ENCODE assay signal across 7 mouse cellular contexts in the genomic region with DNA sequence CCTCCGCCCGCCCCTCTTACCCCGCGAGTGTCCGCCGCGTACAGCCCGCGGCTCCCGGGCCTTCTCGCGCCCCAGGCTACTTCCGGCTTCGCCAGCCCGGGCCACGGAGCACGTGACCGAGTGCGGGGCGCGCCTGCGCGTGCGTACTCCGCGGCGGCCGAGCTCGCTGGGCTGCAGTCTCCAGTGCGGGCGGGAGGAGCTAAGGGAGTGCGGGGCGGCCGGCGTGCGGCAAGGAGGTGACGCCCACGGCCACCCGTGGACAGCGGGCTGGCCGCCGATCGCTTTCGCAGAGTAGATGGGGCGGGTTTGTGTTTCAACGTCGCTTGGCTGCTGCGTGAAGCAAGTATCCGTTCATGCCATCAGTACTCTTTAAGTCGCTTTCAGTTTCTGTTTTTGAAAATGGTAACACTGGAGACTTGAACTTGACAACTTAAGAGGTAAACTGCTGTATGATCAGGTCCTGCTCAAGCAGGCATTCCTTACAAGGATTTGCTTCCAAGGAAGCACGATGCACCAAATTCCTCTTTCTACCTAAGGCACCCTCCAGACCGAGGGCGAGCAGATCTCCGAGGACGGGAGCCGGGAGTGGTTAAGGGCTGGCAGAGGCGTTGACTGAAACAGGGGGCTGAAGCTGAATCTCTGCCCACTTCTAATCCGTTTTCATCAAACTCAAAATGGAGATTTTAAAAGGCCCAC. TPM values are rescaled to one million over a fixed set of nuclear protein-coding genes. Genes with fewer than 3 reads are reported as not detected.
DNase-seq lines count a peak whose midpoint lies in the region; ATAC-seq lines count a peak whose summit lies in the region.

Tbk1 (minus strand) TSS at position 113 of the 696 bp plus-strand sequence.

- peaks cover 5% of the 10 kb centered on the region for H3K4me1 ChIP-seq in intestine, embryonic 15.5 days (replicated peaks)
- peaks cover 20% of the 10 kb centered on the region for H3K4me1 ChIP-seq in midbrain, embryonic 10.5 days

- no peaks in the 10 kb centered on the region for H3K9me3 ChIP-seq in intestine, embryonic 15.5 days
- no peaks in the 10 kb centered on the region for H3K9me3 ChIP-seq in midbrain, embryonic 10.5 days (replicated peaks)

- peak; percentile 98 for ATAC-seq in intestine, embryonic 15.5 days

- H3K36me3 ChIP-seq in intestine, embryonic 15.5 days = peaks cover 13% of the 10 kb centered on the region
- H3K36me3 ChIP-seq in midbrain, embryonic 10.5 days = peaks cover 53% of the 10 kb centered on the region

- intact Hi-C loops in left cerebral cortex, postnatal 25 days (cut with DNase I) = loop anchor here (5.0 kb wide), 1 partner anchor 40 kb away; the partner anchor contains the start of gene Xpot

- H3K27ac ChIP-seq in intestine, embryonic 15.5 days = peak within 1 kb of the TSS; percentile 73
- peak within 1 kb of the TSS; percentile 91 for H3K27ac ChIP-seq in midbrain, embryonic 10.5 days (replicated peaks)

- peak; percentile 97 for DNase-seq in adrenal gland, adult (ENCODE audit: inconsistent age in 2 of 2, low spot score in 1 of 2)
- peak; percentile 92 for DNase-seq in embryo, embryonic 10.5 days (ENCODE audit: low spot score)
- DNase-seq in gastrocnemius, postnatal 25 days = peak; percentile 93
- DNase-seq in left cerebral cortex, postnatal 25 days (ENCODE audit: low spot score in 2 of 2) = peak; percentile 94
- peak; percentile 91 for DNase-seq in midbrain, embryonic 10.5 days (ENCODE audit: low spot score)
- DNase-seq in right cerebral cortex, postnatal 4 days = peak; percentile 88

- H3K9ac ChIP-seq in intestine, embryonic 15.5 days = peak within 1 kb of the TSS; percentile 83

- peak within 1 kb of the TSS; percentile 64 for H3K4me2 ChIP-seq in intestine, embryonic 15.5 days (replicated peaks)

- H3K4me3 ChIP-seq in intestine, embryonic 15.5 days (replicated peaks) = peak within 1 kb of the TSS; percentile 94
- peak within 1 kb of the TSS; percentile 85 for H3K4me3 ChIP-seq in midbrain, embryonic 10.5 days

- H3K27me3 ChIP-seq in intestine, embryonic 15.5 days (replicated peaks) = no peaks in the 10 kb centered on the region
- H3K27me3 ChIP-seq in midbrain, embryonic 10.5 days (ENCODE audit: low read depth, poor library complexity, severe bottlenecking) = no peaks in the 10 kb centered on the region

- WGBS in intestine, embryonic 15.5 days = under 1% methylated on average over 54 of the region's 58 CpGs
- WGBS in midbrain, embryonic 10.5 days = under 1% methylated on average over 58 of the region's 58 CpGs

RNA-seq across cellular contexts. Expression of gene Tbk1, which starts in this region (rescaled TPM):
- 10 to 100 TPM; 10.6 to 11.5 TPM for total RNA-seq in gastrocnemius, postnatal 25 days (2021)
- 32.9 and 35.1 TPM in 2 replicates for polyA plus RNA-seq in intestine, embryonic 15.5 days (2015; fragmentation: Nextera tagmentation; extraction: Ambion mirVana)
- total RNA-seq in left cerebral cortex, postnatal 25 days (2021) = 10 to 100 TPM; 46.1 to 49.4 TPM
- polyA plus RNA-seq in midbrain, embryonic 10.5 days (2016; fragmentation: Nextera tagmentation; extraction: Ambion mirVana) = 32.6 and 32.9 TPM in 2 replicates

Comparison
In these comparisons a context has a peak if more than half of its experiments do, and no peak if none do; other contexts are left out.
1. Peak in every context shown above with its lines: DNase-seq, ATAC-seq, H3K4me3 ChIP-seq and H3K27ac ChIP-seq.